Mouse (Mus musculus): ENCODE results near the gene Rasa4. TPM values are rescaled to one million over a fixed set of nuclear protein-coding genes. Genes with fewer than 3 reads are reported as not detected.

The Rasa4 gene
- polyA plus RNA-seq (2017; shearing (Covaris generic)) = 4.4 TPM

DNA sequence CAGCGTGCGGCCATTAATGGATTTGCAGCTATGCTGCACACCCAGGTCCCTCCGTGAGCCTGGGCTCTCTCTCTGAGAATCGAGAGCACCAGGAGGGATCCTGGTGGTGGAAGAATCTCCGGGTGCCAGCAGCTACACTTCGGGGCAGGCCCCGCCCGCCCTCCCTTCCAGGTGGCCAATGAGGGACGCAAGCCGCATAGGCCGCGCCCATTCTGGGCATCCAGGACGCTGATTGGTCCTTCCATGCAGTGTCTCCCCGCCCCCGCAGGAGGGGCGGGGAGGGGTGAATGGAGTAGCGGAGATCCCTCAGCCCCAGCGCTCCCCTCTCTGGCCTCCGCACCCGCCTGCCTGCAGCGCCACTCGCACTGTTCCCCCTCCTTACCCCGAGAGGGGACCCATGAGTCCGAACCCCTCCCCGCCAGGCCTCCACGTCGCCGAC, at the start of gene Rasa4:
Gene Rasa4 (plus strand): TSS at position 248 of the 439 bp plus-strand sequence.

DNA sequence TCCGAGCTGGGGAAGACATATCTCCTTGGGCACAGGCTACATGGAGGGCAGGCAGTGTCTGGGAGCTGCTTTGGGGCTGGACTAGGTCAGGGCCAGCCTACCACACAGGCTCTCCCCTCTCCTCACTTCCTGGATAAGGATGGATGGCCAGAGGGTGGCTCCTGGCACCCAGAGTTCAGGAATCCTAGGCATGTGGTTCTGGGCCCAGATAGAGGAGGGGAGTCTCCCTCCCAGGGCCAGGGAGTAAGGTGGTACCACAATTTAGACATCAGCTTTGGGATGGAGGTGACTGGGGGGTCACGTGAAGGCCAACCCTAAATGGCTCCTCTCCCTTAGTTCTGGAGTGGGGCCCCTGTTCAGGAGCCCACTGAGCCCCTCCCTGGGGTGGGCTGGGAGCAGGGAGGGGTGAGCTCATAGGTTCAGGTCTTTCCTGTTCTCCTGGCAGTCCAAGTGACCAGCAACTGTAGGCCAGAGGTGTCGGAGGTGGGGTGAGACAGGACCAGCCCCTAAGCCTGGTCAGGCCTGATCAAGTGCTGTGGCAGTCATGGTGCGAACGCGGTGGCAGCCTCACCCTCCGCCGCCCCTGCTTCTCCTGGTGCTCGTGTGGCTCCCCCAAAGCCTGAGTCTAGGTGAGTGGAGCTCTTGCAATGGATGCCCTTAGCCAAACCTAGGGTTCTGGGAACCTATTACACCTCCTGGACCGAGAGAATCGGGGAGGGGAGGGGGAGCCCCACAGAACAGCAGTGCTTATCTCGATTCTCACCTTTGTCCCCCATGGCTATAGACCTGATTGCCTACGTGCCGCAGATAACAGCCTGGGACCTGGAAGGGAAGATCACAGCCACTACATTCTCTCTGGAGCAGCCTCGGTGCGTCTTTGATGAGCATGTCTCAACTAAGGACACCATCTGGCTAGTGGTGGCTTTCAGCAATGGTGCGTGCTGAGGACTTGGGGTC, 45.2 kb upstream of the Rasa4 start, which contains the start of gene Upk3b:
Gene Upk3b (plus strand): TSS at position 239 of the 957 bp plus-strand sequence.

DNA sequence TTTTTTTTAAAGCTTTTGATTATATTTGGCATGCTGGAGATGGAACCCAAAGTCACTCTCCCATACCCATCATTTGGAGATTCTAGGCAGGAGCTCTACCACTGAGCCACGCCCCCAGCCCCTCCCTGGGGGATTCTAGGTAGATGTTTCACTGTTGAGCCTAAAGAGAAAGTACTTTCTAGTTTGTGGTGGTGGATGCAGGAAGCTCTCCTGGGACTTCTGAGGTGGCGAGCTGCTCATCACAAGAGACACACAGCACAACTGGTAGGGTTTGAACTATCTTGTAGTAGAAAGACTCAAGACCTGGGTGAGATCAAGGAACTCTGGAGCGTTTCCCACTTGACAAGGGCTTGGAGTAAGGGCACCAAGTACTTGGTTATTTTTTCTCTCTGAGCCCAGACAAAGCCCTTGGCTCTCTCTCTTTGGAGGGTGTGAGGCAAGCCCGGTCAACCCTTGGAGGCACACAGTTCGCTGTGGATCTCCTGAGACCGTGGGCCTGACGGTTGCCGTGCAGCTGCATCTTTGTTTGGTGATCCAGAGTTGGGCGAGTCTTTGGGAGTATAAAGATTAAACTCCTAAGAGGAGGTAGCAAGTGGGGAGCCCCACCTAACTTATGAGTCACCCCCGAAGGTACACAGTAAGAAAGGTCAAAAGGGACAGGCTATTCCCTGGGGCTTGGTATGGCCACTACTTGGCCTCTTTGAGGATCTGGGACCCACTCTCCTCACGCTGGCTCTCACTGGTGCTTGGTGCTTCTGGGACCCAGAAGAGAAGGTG, 29.2 kb upstream of the Rasa4 start, which contains the start of gene Upk3bl:
Gene Upk3bl (plus strand): TSS at position 192 of the 777 bp plus-strand sequence.

DNA sequence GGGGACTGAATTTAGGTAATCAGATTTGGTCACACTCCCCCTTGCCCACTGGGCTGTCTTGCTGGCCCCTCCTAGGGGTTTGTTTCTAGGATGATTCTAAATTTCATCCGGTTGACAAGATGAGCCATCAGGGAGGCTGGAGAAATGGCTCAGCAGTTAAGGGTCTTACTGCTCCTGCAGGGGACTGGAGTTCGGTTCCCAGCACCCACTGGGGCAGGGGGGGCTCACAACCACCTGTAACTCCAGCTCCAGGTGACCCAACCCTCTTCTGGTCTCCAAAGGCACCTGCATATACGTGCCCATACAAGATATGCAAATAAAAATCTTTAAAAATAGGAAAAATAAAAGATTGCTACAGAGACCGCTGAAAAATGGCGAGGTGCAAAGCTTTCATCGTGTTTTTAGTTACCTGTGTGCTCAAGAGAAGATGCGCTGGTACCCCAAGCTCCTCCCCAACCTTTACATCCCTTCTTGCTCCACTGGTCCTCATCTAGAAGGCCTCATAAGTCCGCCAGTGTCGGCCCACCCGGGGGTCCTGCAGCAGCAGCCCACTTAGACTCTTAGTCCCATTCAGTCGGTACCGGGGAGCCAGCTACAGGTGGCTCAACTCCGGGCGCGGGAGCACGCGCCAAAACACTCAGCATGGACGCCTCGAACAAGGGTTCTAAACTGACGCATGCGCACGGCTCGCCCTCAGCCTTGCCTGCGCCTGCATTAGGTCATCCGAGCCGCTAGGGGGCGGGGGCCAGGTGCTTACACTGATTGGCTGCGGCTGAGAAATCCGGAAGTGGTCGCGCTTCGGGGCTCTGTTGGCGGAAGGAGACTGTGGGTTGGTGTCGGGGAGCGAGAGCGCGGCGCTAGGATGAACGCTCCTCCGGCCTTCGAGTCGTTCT, 32.4 kb downstream of the Rasa4 start, which contains the start of gene Polr2j:
Gene Polr2j (plus strand): TSS at position 741 of the 893 bp plus-strand sequence.

DNA sequence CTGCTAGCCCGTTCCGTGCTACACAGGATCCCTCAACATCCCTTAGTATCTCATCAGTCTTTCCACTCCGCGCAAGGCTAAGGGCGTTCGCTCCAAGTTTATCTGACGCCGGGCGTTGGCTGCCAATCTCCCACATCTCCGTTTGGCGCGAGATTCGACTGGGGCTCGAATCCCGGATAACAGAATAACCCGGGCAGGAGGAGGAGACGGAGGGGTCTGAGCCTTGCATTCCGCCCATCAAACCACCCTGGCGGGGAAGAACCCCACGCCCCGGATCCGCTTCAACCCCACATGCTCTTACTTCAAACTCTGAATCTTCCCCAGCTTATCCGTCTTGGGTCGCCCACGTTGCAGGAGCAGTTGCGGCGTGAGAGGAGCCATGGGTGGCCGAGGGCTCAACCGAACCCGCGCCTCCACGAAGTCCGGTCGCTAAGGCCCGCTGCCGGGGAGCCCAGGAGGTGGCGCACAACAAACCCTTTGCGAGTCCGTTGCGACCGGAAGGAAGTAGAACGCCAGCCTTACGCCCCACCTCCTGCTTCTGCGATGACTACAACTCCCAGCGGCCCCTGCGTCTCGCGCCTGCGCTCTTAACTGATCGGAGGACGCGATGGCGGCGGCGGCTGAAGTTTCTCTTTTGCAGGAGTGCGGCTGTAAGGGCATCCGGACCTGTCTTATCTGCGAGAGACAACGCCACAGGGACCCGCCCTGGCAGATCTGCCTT, 52.0 kb downstream of the Rasa4 start, which contains the start of the genes Lrwd1 and Alkbh4:
Gene Lrwd1 (minus strand): TSS at position 504 of the 721 bp plus-strand sequence.
Gene Alkbh4 (plus strand): TSS at position 576 of the 721 bp plus-strand sequence.

Other genes starting within 250 kb of the Rasa4 start
- 2.7 TPM for gene Hspb1, start 196.0 kb upstream of the Rasa4 start, polyA plus RNA-seq (2017; shearing (Covaris generic))
- gene Ywhag, start 149.3 kb upstream of the Rasa4 start, polyA plus RNA-seq (2017; shearing (Covaris generic)) = 51.7 TPM
- gene Ssc4d, start 109.4 kb upstream of the Rasa4 start, polyA plus RNA-seq (2017; shearing (Covaris generic)) = 0.52 TPM
- gene Zp3, start 103.8 kb upstream of the Rasa4 start, polyA plus RNA-seq (2017; shearing (Covaris generic)) = not detected
- gene Dtx2, start 89.1 kb upstream of the Rasa4 start, polyA plus RNA-seq (2017; shearing (Covaris generic)) = 32.1 TPM
- not detected for gene Upk3b, start 45.4 kb upstream of the Rasa4 start, polyA plus RNA-seq (2017; shearing (Covaris generic))
- not detected for gene Upk3bl, start 29.4 kb upstream of the Rasa4 start, polyA plus RNA-seq (2017; shearing (Covaris generic))
- 57.9 TPM for gene Polr2j, start 32.7 kb downstream of the Rasa4 start, polyA plus RNA-seq (2017; shearing (Covaris generic))
- 38.3 TPM for gene Lrwd1, start 52.2 kb downstream of the Rasa4 start, polyA plus RNA-seq (2017; shearing (Covaris generic))
- gene Alkbh4, start 52.2 kb downstream of the Rasa4 start, polyA plus RNA-seq (2017; shearing (Covaris generic)) = 47.3 TPM
- gene Orai2, start 86.8 kb downstream of the Rasa4 start, polyA plus RNA-seq (2017; shearing (Covaris generic)) = 98.4 TPM
- 39.0 TPM for gene Prkrip1, start 115.0 kb downstream of the Rasa4 start, polyA plus RNA-seq (2017; shearing (Covaris generic))
- gene Sh2b2, start 162.6 kb downstream of the Rasa4 start, polyA plus RNA-seq (2017; shearing (Covaris generic)) = not detected

All from naive thymus-derived CD4-positive, alpha-beta T cell, adult 5 months (primary cell).